Mouse (Mus musculus) hindbrain, postnatal 0 days (tissue): ENCODE results near the gene Lhx5. TPM values are rescaled to one million over a fixed set of nuclear protein-coding genes. Genes with fewer than 3 reads are reported as not detected.

Experiments
- ATAC-seq: fragments of 200-750 bp; cut with Nextera tagmentation; 2 replicates; pipeline ENCODE4 v1.8.0; 2017; ENCODE audit warnings: mild to moderate bottlenecking, moderate TSS enrichment, moderate library complexity
- DNase-seq: peaks from one replicate; pipeline ENCODE4 v3.0.0-alpha.2; 2015; ENCODE audit warnings: low spot score
- H3K27ac ChIP-seq: fragments of 300-500 bp; sonication (generic); 2 replicates; pipeline ENCODE4 v1.5.1; 2014; ENCODE audit warnings: mild to moderate bottlenecking
- H3K27me3 ChIP-seq: fragments of 300-500 bp; sonication (generic); 2 replicates; pipeline ENCODE4 v1.6.1; 2014; ENCODE audit warnings: low read length, mixed read lengths; ENCODE audit not compliant: insufficient read depth
- H3K36me3 ChIP-seq: fragments of 300-500 bp; sonication (generic); 2 replicates; pipeline ENCODE4 v1.6.1; 2014; ENCODE audit warnings: low read length, mixed read lengths; ENCODE audit not compliant: insufficient read depth
- H3K4me1 ChIP-seq: fragments of 300-500 bp; sonication (generic); 2 replicates; pipeline ENCODE4 v1.6.1; 2014; ENCODE audit warnings: antibody characterized with exemption, low read length, mixed read lengths; ENCODE audit not compliant: insufficient read depth
- H3K4me2 ChIP-seq: fragments of 300-500 bp; sonication (generic); 2 replicates; pipeline ENCODE4 v1.6.1; 2014; ENCODE audit warnings: low read depth, mild to moderate bottlenecking, low read length, moderate library complexity, mixed read lengths
- H3K4me3 ChIP-seq: fragments of 300-500 bp; sonication (generic); 2 replicates; pipeline ENCODE4 v1.5.1; 2014; ENCODE audit warnings: low read length
- H3K9ac ChIP-seq: fragments of 300-500 bp; sonication (generic); replicated peaks from 2 replicates; pipeline ENCODE4 v1.6.1; 2014; ENCODE audit warnings: mild to moderate bottlenecking, low read length, moderate library complexity, mixed read lengths
- H3K9me3 ChIP-seq: fragments of 300-500 bp; sonication (generic); 2 replicates; pipeline ENCODE4 v1.6.1; 2016; ENCODE audit warnings: low read length, mixed read lengths
- CTCF ChIP-seq: IDR thresholded peaks from 2 replicates; pipeline ENCODE4 v1.5.1; 2016; ENCODE audit warnings: antibody characterized with exemption, control low read depth, low read depth
- WGBS: fragments of 180-500 bp; shearing (Covaris S2); extraction: QIAGEN DNeasy Blood & Tissue Kit; methylation state at CpG from one replicate; pipeline ENCODE4 v1.1.7; 2014; 5-methylcytosine and 5-hydroxymethylcytosine counted together
- polyA plus RNA-seq: library from polyadenylated mRNA; unstranded; fragments of >200 nt; fragmentation: Nextera tagmentation; extraction: Ambion mirVana; gene quantifications from 2 replicates; pipeline ENCODE4 v1.2.1, GENCODE M21; 2015
- total RNA-seq: library from RNA; depleted of rRNA; stranded (reverse); fragments of >200 nt; gene quantifications from 2 replicates; pipeline ENCODE4 v1.2.3, GENCODE M21; 2014; rRNA removed

Lhx5 gene
- total and polyA plus RNA-seq, 2 experiments from 2014 or later = 15.2 to 31.0 TPM

DNA sequence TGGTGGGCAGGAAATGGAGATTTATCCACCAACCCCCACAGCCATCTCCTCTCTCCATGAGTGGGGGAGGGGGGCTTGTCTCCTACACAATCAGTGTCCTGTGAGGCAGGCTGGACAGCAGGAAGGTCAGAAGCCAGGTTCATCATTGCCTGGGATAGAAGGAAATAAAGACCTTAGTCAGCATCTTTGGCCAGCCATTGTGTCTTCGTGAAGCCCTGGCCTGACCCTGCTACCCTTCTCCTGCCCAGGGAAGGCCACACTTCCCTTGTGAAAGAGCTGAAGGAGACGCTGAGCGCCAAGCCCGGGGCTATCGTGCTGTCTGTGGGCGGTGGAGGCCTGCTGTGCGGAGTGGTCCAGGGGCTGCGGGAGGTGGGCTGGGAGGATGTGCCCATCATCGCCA, 49.7 kb downstream of the Lhx5 start:
- DNase-seq (no peak), ATAC-seq (no peak)
- Histone ChIP-seq H3K9ac (no peak overlapping the region), H3K4me1 (no peaks in the 10 kb centered on the region), H3K27me3 (no peaks in the 10 kb centered on the region), H3K4me3 (no peak overlapping the region), H3K27ac (no peak overlapping the region), H3K4me2 (no peak overlapping the region), H3K9me3 (no peaks in the 10 kb centered on the region), H3K36me3 (peaks cover 17% of the 10 kb centered on the region; the same call in 1 of the 2 replicates)
- WGBS = 49% methylated on average over 9 of the region's 9 CpGs
- TF ChIP-seq CTCF = no peak

DNA sequence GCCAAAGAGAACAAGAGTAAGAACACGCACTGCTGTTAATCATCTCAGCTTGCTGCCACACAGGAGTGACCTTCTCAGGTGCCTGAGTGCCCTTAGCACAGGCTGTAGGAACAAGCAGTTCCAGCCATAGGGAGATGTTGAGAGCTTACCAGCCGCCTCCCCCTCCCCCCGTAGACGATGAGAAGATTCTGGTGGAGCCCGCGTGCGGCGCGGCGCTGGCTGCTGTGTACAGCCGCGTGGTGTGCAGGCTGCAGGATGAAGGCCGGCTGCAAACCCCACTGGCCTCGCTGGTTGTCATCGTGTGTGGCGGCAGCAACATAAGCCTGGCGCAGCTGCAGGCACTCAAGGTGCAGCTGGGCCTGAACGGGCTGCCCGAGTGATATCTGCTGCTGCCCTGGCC, 51.9 kb downstream of the Lhx5 start:
- no peak for TF ChIP-seq CTCF
- no peak overlapping the region for H3K9ac ChIP-seq
- no peak overlapping the region for H3K4me3 ChIP-seq
- no peaks in the 10 kb centered on the region for H3K27me3 ChIP-seq
- H3K9me3 ChIP-seq = no peaks in the 10 kb centered on the region
- DNase-seq (no peak), ATAC-seq (no peak)
- 85% methylated on average over 19 of the region's 19 CpGs for WGBS
- H3K27ac ChIP-seq = no peak overlapping the region
- H3K36me3 ChIP-seq = peaks cover 34% of the 10 kb centered on the region
- H3K4me2 ChIP-seq = no peak overlapping the region
- H3K4me1 ChIP-seq = no peaks in the 10 kb centered on the region

DNA sequence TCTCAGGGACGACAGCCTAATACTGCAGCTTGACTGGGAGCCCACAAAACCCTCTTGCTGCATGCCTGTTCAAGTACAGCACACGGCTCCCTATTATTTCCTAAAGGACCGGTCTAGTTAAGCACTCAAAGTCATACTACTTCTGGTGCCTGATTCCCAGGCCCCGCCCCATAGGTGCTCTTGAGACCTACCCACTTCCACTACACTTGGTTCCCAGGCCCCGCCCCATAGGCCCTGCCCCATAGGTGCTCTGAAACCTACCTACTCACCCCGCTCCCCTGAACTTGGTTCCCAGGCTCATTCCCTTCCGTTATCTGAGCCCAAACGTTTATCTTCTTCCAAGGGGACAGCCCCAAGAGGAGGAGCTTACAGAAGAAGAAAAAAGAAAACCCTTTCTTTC, 56.3 kb downstream of the Lhx5 start:
- ATAC-seq = no peak

DNA sequence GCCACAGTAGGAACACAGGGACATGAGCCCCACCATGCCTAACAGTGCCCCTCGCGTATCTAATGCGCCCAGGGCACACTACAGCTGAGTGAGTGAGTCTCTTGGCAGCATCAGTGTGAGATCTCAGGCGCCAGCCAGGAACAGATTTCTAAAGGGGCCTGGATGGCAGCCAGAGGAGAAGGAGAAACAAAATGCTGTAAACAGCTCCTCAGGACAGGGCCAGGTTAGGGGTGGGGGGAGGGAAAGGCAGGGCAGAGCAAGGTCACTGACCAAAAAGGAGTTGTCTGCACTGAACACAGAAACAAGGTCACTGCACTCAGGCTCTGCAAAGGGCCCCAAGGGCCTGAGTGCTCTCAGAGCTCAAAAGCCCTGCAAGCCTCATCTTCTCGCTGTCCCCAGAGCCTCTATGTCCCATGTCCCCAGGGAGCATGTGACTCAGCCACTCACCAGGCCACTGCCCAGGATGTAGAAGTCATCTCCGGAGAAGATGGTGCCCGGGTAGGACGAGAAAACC, 59.2 kb downstream of the Lhx5 start:
- Histone ChIP-seq H3K9me3 (no peaks in the 10 kb centered on the region), H3K4me3 (no peak overlapping the region), H3K4me2 (no peak overlapping the region), H3K9ac (no peak overlapping the region), H3K4me1 (no peaks in the 10 kb centered on the region), H3K27me3 (no peaks in the 10 kb centered on the region), H3K27ac (peak overlapping the region; percentile 32; the same call in 1 of the 2 replicates), H3K36me3 (peaks cover 25% of the 10 kb centered on the region)
- 51% methylated on average over 8 of the region's 8 CpGs for WGBS
- ATAC-seq (peak; percentile 70), DNase-seq (peak; percentile 80)
- TF ChIP-seq CTCF = no peak

More for the DNA sequence above, 56.3 kb downstream of the Lhx5 start:
- DNase-seq = no peak
- no peak overlapping the region for H3K27ac ChIP-seq
- WGBS = 88% methylated on average over 8 of the region's 8 CpGs
- no peak overlapping the region for H3K9ac ChIP-seq
- H3K4me1 ChIP-seq = no peaks in the 10 kb centered on the region
- no peaks in the 10 kb centered on the region for H3K27me3 ChIP-seq
- H3K4me2 ChIP-seq = no peak overlapping the region
- no peaks in the 10 kb centered on the region for H3K9me3 ChIP-seq
- H3K36me3 ChIP-seq = peaks cover 38% of the 10 kb centered on the region
- no peak for TF ChIP-seq CTCF
- no peak overlapping the region for H3K4me3 ChIP-seq

Other genes with a start within 250 kb of the Lhx5 start
- gene Sdsl, start 41.1 kb downstream of the Lhx5 start, total RNA-seq = 4.6 and 6.0 TPM in 2 replicates
- 7.8 and 8.1 TPM in 2 replicates for gene Sdsl, start 41.1 kb downstream of the Lhx5 start, polyA plus RNA-seq
- gene Sds, start 44.8 kb downstream of the Lhx5 start, total RNA-seq = 0.50 TPM in 1 of 2 replicates, not detected in the other
- gene Sds, start 44.8 kb downstream of the Lhx5 start, polyA plus RNA-seq = 0.20 and 0.59 TPM in 2 replicates
- 32.0 and 35.2 TPM in 2 replicates for gene Plbd2, start 71.9 kb downstream of the Lhx5 start, total RNA-seq
- 49.9 and 53.9 TPM in 2 replicates for gene Plbd2, start 71.9 kb downstream of the Lhx5 start, polyA plus RNA-seq
- 3.7 and 4.0 TPM in 2 replicates for gene Slc8b1, start 79.5 kb downstream of the Lhx5 start, total RNA-seq
- 2.5 and 2.7 TPM in 2 replicates for gene Slc8b1, start 79.5 kb downstream of the Lhx5 start, polyA plus RNA-seq
- 24.5 and 30.7 TPM in 2 replicates for gene Tpcn1, start 157.0 kb downstream of the Lhx5 start, total RNA-seq
- 15.4 and 16.1 TPM in 2 replicates for gene Tpcn1, start 157.0 kb downstream of the Lhx5 start, polyA plus RNA-seq
- 0.63 and 1.9 TPM in 2 replicates for gene Iqcd, start 157.3 kb downstream of the Lhx5 start, total RNA-seq
- gene Iqcd, start 157.3 kb downstream of the Lhx5 start, polyA plus RNA-seq = 1.8 and 2.0 TPM in 2 replicates
- 38.0 and 38.6 TPM in 2 replicates for gene Rita1, start 180.9 kb downstream of the Lhx5 start, total RNA-seq
- 30.1 and 30.4 TPM in 2 replicates for gene Rita1, start 180.9 kb downstream of the Lhx5 start, polyA plus RNA-seq
- gene Ddx54, start 181.0 kb downstream of the Lhx5 start, total RNA-seq = 37.3 and 40.1 TPM in 2 replicates
- gene Ddx54, start 181.0 kb downstream of the Lhx5 start, polyA plus RNA-seq = 30.8 and 31.9 TPM in 2 replicates
- 0.21 and 0.79 TPM in 2 replicates for gene Cfap73, start 202.5 kb downstream of the Lhx5 start, total RNA-seq
- gene Cfap73, start 202.5 kb downstream of the Lhx5 start, polyA plus RNA-seq = 0.26 and 0.86 TPM in 2 replicates
- gene Rasal1, start 217.1 kb downstream of the Lhx5 start, total RNA-seq = 3.9 and 8.2 TPM in 2 replicates
- 3.2 and 4.7 TPM in 2 replicates for gene Rasal1, start 217.1 kb downstream of the Lhx5 start, polyA plus RNA-seq